In the genomic region with DNA sequence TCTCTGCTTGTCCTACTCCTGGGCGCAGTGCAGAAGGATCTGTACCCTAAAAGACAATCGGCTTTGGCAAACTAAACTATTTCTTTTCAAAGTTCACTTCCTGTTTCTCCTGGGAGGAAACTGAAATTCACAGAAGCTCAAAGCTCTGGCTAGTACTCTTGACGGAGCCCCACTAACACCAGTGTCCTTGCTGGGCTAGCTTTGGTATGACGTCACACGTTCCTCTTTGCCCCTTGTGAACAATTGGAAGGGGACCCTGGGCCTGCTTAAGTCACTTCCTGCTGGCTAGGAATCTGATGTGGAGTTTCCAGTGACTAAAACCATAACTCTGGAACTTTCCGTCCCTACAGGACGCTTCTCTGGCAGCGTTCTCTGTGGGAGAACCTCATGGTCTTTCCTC, we compare ENCODE assay signal across 10 mouse cellular contexts. TPM values are rescaled to one million over a fixed set of nuclear protein-coding genes. Genes with fewer than 3 reads are reported as not detected.
DNase-seq lines count a peak whose midpoint lies in the region; ATAC-seq and TF ChIP-seq lines count a peak whose summit lies in the region.
"Had no signal": no experiment of that assay in that cellular context is flagged by ENCODE, and none has a peak within 500 bp of the region (broad histone marks: within the 10 kb centered on the region; RNA-seq: fewer than 3 reads in every experiment).

No protein-coding gene starts in this region.

- no peak for TF ChIP-seq POLR2A in CH12.LX (IDR thresholded peaks at IDR 0.05; ENCODE audit: low read depth, low read length)
- 0 out of 2 replicates have a peak, but pooled peaks have one; percentile 28 for TF ChIP-seq POLR2A in lung, adult 2 months (IDR thresholded peaks at IDR 0.05; ENCODE audit: borderline replicate concordance, extremely low read depth, low read depth, low read length)

- no peak overlapping the region for H3K4me2 ChIP-seq in embryonic facial prominence, embryonic 14.5 days (ENCODE audit: low read depth, low read length)
- H3K4me2 ChIP-seq in CH12.LX (ENCODE audit: insufficient read depth, low read depth, poor library complexity, severe bottlenecking), result peak overlapping the region; percentile 48
- H3K4me2 ChIP-seq in heart, embryonic 16.5 days (ENCODE audit: low read depth, low read length), result no peak overlapping the region
- H3K4me2 ChIP-seq in forebrain, embryonic 13.5 days, result no peak overlapping the region
- H3K4me2 ChIP-seq: embryonic facial prominence, embryonic 13.5 days; midbrain, embryonic 12.5 days had no signal

- H3K27me3 ChIP-seq in embryonic facial prominence, embryonic 14.5 days (replicated peaks; ENCODE audit: control insufficient read depth, insufficient read depth, low read length), result no peaks in the 10 kb centered on the region
- H3K27me3 ChIP-seq in embryonic facial prominence, embryonic 10.5 days (replicated peaks; ENCODE audit: low read depth, poor library complexity, severe bottlenecking), result no peaks in the 10 kb centered on the region
- H3K27me3 ChIP-seq in CH12.LX (replicated peaks), result no peaks in the 10 kb centered on the region
- H3K27me3 ChIP-seq in heart, embryonic 16.5 days (ENCODE audit: control insufficient read depth, insufficient read depth, low read length), result no peaks in the 10 kb centered on the region
- no peaks in the 10 kb centered on the region for H3K27me3 ChIP-seq in forebrain, embryonic 13.5 days
- H3K27me3 ChIP-seq: embryonic facial prominence, embryonic 13.5 days; midbrain, embryonic 12.5 days had no signal

- peaks cover 70% of the 10 kb centered on the region for H3K79me2 ChIP-seq in CH12.LX (replicated peaks; ENCODE audit: control insufficient read depth, extremely low read depth, insufficient read depth, poor library complexity, severe bottlenecking)

- DNase-seq in embryonic facial prominence, embryonic 14.5 days (ENCODE audit: low spot score), result peak; percentile 37
- DNase-seq in embryonic facial prominence, embryonic 10.5 days (ENCODE audit: low spot score), result no peak
- peak; percentile 48 for DNase-seq in CH12.LX (ENCODE audit: extremely low read depth)
- no peak for DNase-seq in lung, adult 2 months
- no peak for DNase-seq in embryo, embryonic 11 days

- H3K27ac ChIP-seq in embryonic facial prominence, embryonic 14.5 days (replicated peaks; ENCODE audit: low read depth, low read length), result no peak overlapping the region
- no peak overlapping the region for H3K27ac ChIP-seq in embryonic facial prominence, embryonic 10.5 days (replicated peaks)
- peak overlapping the region; percentile 64 for H3K27ac ChIP-seq in CH12.LX (ENCODE audit: insufficient read depth, low read depth)
- H3K27ac ChIP-seq in heart, embryonic 16.5 days (ENCODE audit: low read length), result peak overlapping the region; percentile 73
- no peak overlapping the region for H3K27ac ChIP-seq in forebrain, embryonic 13.5 days
- H3K27ac ChIP-seq: embryonic facial prominence, embryonic 13.5 days; midbrain, embryonic 12.5 days had no signal

- TF ChIP-seq EP300 in CH12.LX (IDR thresholded peaks at IDR 0.05; ENCODE audit: low read length), result peak; percentile 90

- in situ Hi-C loops in CH12.LX (cut with MboI; ENCODE audit: low pct_ligation_motif_present, low pct_unique_long_range_greater_than_20kb, low sequenced_read_pairs), result no loop called here

- H3K36me3 ChIP-seq in embryonic facial prominence, embryonic 14.5 days (ENCODE audit: control insufficient read depth, insufficient read depth, low read length), result no peaks in the 10 kb centered on the region
- no peaks in the 10 kb centered on the region for H3K36me3 ChIP-seq in embryonic facial prominence, embryonic 10.5 days (replicated peaks)
- peaks cover 21 to 58% of the 10 kb centered on the region in 2 experiments for H3K36me3 ChIP-seq in CH12.LX (replicated peaks in 1 of 2; ENCODE audit: control insufficient read depth in 1 of 2, insufficient read depth in 1 of 2, low read length in 1 of 2)
- H3K36me3 ChIP-seq in heart, embryonic 16.5 days (ENCODE audit: control insufficient read depth, insufficient read depth), result no peaks in the 10 kb centered on the region
- no peaks in the 10 kb centered on the region for H3K36me3 ChIP-seq in forebrain, embryonic 13.5 days (ENCODE audit: poor library complexity, severe bottlenecking)
- H3K36me3 ChIP-seq: embryonic facial prominence, embryonic 13.5 days; midbrain, embryonic 12.5 days had no signal

- no peaks in the 10 kb centered on the region for H3K4me1 ChIP-seq in embryonic facial prominence, embryonic 14.5 days (ENCODE audit: control insufficient read depth, insufficient read depth, low read length)
- peaks cover 5% of the 10 kb centered on the region for H3K4me1 ChIP-seq in embryonic facial prominence, embryonic 10.5 days
- H3K4me1 ChIP-seq in CH12.LX (ENCODE audit: control insufficient read depth in 1 of 2, insufficient read depth in 2 of 2), result peaks cover 21 to 82% of the 10 kb centered on the region in 2 experiments
- H3K4me1 ChIP-seq in heart, embryonic 16.5 days (ENCODE audit: control insufficient read depth, insufficient read depth, low read length), result no peaks in the 10 kb centered on the region
- H3K4me1 ChIP-seq in lung, adult 2 months (ENCODE audit: control insufficient read depth, insufficient read depth, low read length), result peaks cover 5% of the 10 kb centered on the region
- H3K4me1 ChIP-seq in forebrain, embryonic 13.5 days, result no peaks in the 10 kb centered on the region
- H3K4me1 ChIP-seq: embryonic facial prominence, embryonic 13.5 days; midbrain, embryonic 12.5 days had no signal

- H3K9ac ChIP-seq in embryonic facial prominence, embryonic 14.5 days (ENCODE audit: low read depth, low read length), result no peak overlapping the region
- H3K9ac ChIP-seq in CH12.LX (ENCODE audit: insufficient read depth, low read depth), result peak overlapping the region; percentile 29
- H3K9ac ChIP-seq in heart, embryonic 16.5 days (ENCODE audit: low read length), result no peak overlapping the region
- H3K9ac ChIP-seq in forebrain, embryonic 13.5 days, result no peak overlapping the region
- H3K9ac ChIP-seq: embryonic facial prominence, embryonic 13.5 days; midbrain, embryonic 12.5 days had no signal

- no peak for TF ChIP-seq CTCF in CH12.LX (conservative IDR thresholded peaks at IDR 0.05 in 1 of 2, IDR thresholded peaks at IDR 0.05 in 1 of 2; ENCODE audit: low read depth in 2 of 2, low read length in 2 of 2)
- TF ChIP-seq CTCF in lung, adult 2 months (IDR thresholded peaks at IDR 0.05; ENCODE audit: insufficient read depth, low read length), result no peak

- no peak overlapping the region for H3K4me3 ChIP-seq in embryonic facial prominence, embryonic 14.5 days (ENCODE audit: low read depth, low read length)
- H3K4me3 ChIP-seq in embryonic facial prominence, embryonic 10.5 days, result no peak overlapping the region
- H3K4me3 ChIP-seq in CH12.LX (replicated peaks in 1 of 3; ENCODE audit: low read depth in 2 of 3, low read length in 2 of 3, poor library complexity in 1 of 3), result no peak overlapping the region
- no peak overlapping the region for H3K4me3 ChIP-seq in heart, embryonic 16.5 days (ENCODE audit: low read length)
- no peak overlapping the region for H3K4me3 ChIP-seq in lung, adult 2 months (replicated peaks; ENCODE audit: extremely low read depth, low read depth, low read length)
- no peak overlapping the region for H3K4me3 ChIP-seq in forebrain, embryonic 13.5 days
- H3K4me3 ChIP-seq: embryonic facial prominence, embryonic 13.5 days; midbrain, embryonic 12.5 days had no signal

- ATAC-seq in embryonic facial prominence, embryonic 14.5 days (ENCODE audit: low read depth), result no peak
- ATAC-seq in heart, embryonic 16.5 days (replicated peaks; ENCODE audit: extremely low read depth, insufficient read depth, low FRiP score), result peak; percentile 68; the same call in 1 of the 2 replicates
- no peak for ATAC-seq in forebrain, embryonic 13.5 days
- no peak for ATAC-seq in erythroblast, adult 5-6 weeks (replicated peaks; ENCODE audit: low FRiP score, poor library complexity, severe bottlenecking)

- dilution Hi-C loops in CH12.LX (cut with MboI; ENCODE audit: extremely low pct_ligation_motif_present, extremely low pct_unique_long_range_greater_than_20kb, low sequenced_read_pairs), result no loop called here

- no peak for TF ChIP-seq RAD21 in CH12.LX (IDR thresholded peaks at IDR 0.05; ENCODE audit: low read depth, low read length)

- 83% methylated on average over 8 of the region's 8 CpGs for WGBS in embryonic facial prominence, embryonic 14.5 days
- WGBS in embryonic facial prominence, embryonic 10.5 days, result 86% methylated on average over 8 of the region's 8 CpGs
- WGBS in heart, embryonic 16.5 days, result 63% methylated on average over 8 of the region's 8 CpGs
- 37% methylated on average over 8 of the region's 8 CpGs for WGBS in lung, adult 2 months
- 86% methylated on average over 8 of the region's 8 CpGs for WGBS in forebrain, embryonic 13.5 days

- H3K9me3 ChIP-seq in embryonic facial prominence, embryonic 14.5 days (ENCODE audit: control insufficient read depth, low read length), result no peaks in the 10 kb centered on the region
- no peaks in the 10 kb centered on the region for H3K9me3 ChIP-seq in embryonic facial prominence, embryonic 10.5 days
- H3K9me3 ChIP-seq in CH12.LX (replicated peaks; ENCODE audit: low read length), result no peaks in the 10 kb centered on the region
- no peaks in the 10 kb centered on the region for H3K9me3 ChIP-seq in heart, embryonic 16.5 days (replicated peaks; ENCODE audit: control insufficient read depth, low read length)
- no peaks in the 10 kb centered on the region for H3K9me3 ChIP-seq in forebrain, embryonic 13.5 days (replicated peaks)
- H3K9me3 ChIP-seq: embryonic facial prominence, embryonic 13.5 days; midbrain, embryonic 12.5 days had no signal

RNA-seq across cellular contexts. Expression of a gene that starts 6.5 kb away (rescaled TPM):
- polyA plus RNA-seq in embryonic facial prominence, embryonic 14.5 days (2014; fragmentation: Nextera tagmentation; extraction: Ambion mirVana), result 2.2 and 2.5 TPM in 2 replicates
- 3.8 and 4.5 TPM in 2 replicates for polyA plus RNA-seq in embryonic facial prominence, embryonic 10.5 days (2016; fragmentation: Nextera tagmentation; extraction: Ambion mirVana)
- total RNA-seq in CH12.LX (2012; rRNA removed) (31.6 and 39.5 TPM in 2 replicates), CH12.LX (2014; rRNA removed) (26.9 and 30.0 TPM in 2 replicates)
- 32.5 and 38.6 TPM in 2 replicates for polyA plus RNA-seq in CH12.LX (2012; ENCODE audit: insufficient read length, low read depth)
- 5.0 and 5.5 TPM in 2 replicates for polyA plus RNA-seq in heart, embryonic 16.5 days (2015; fragmentation: Nextera tagmentation; extraction: Ambion mirVana)
- 48.8 and 53.8 TPM in 2 replicates for polyA plus RNA-seq in lung, adult 2 months (2012; rRNA removed)
- polyA plus RNA-seq in forebrain, embryonic 13.5 days (2015; fragmentation: Nextera tagmentation; extraction: Ambion mirVana), result 0.77 and 0.96 TPM in 2 replicates
- 18.8 and 56.0 TPM in 2 replicates for total RNA-seq in erythroblast, adult 5-6 weeks (2015; ENCODE audit: low replicate concordance)
- 58.7 and 68.4 TPM in 2 replicates for total RNA-seq in erythroblast, adult 5-6 weeks (2017; ENCODE audit: low replicate concordance)

RNA-seq across cellular contexts. Expression of a gene that starts 21.0 kb away (rescaled TPM):
- polyA plus RNA-seq in embryonic facial prominence, embryonic 14.5 days (2014; fragmentation: Nextera tagmentation; extraction: Ambion mirVana), result 48.7 and 53.0 TPM in 2 replicates
- polyA plus RNA-seq in embryonic facial prominence, embryonic 10.5 days (2016; fragmentation: Nextera tagmentation; extraction: Ambion mirVana), result 41.9 and 44.8 TPM in 2 replicates
- total RNA-seq in CH12.LX (2012; rRNA removed) (14.2 and 17.6 TPM in 2 replicates), CH12.LX (2014; rRNA removed) (32.6 and 36.6 TPM in 2 replicates)
- polyA plus RNA-seq in CH12.LX (2012; ENCODE audit: insufficient read length, low read depth), result 19.2 and 23.1 TPM in 2 replicates
- polyA plus RNA-seq in heart, embryonic 16.5 days (2015; fragmentation: Nextera tagmentation; extraction: Ambion mirVana), result 28.8 and 29.4 TPM in 2 replicates
- polyA plus RNA-seq in lung, adult 2 months (2012; rRNA removed), result 16.5 and 25.9 TPM in 2 replicates
- polyA plus RNA-seq in forebrain, embryonic 13.5 days (2015; fragmentation: Nextera tagmentation; extraction: Ambion mirVana), result 57.3 and 63.9 TPM in 2 replicates
- 6.3 and 11.5 TPM in 2 replicates for total RNA-seq in erythroblast, adult 5-6 weeks (2015; ENCODE audit: low replicate concordance)
- 3.6 and 8.9 TPM in 2 replicates for total RNA-seq in erythroblast, adult 5-6 weeks (2017; ENCODE audit: low replicate concordance)

RNA-seq across cellular contexts. Expression of a gene that starts 40.2 kb away (rescaled TPM):
- polyA plus RNA-seq in embryonic facial prominence, embryonic 14.5 days (2014; fragmentation: Nextera tagmentation; extraction: Ambion mirVana), result 233 and 249 TPM in 2 replicates
- 200 and 208 TPM in 2 replicates for polyA plus RNA-seq in embryonic facial prominence, embryonic 10.5 days (2016; fragmentation: Nextera tagmentation; extraction: Ambion mirVana)
- 112 and 122 TPM in 2 replicates for total RNA-seq in CH12.LX (2012; rRNA removed)
- total RNA-seq in CH12.LX (2014; rRNA removed), result 224 and 245 TPM in 2 replicates
- polyA plus RNA-seq in CH12.LX (2012; ENCODE audit: insufficient read length, low read depth), result 142 and 145 TPM in 2 replicates
- polyA plus RNA-seq in heart, embryonic 16.5 days (2015; fragmentation: Nextera tagmentation; extraction: Ambion mirVana), result 164 and 178 TPM in 2 replicates
- 101 and 184 TPM in 2 replicates for polyA plus RNA-seq in lung, adult 2 months (2012; rRNA removed)
- 227 TPM in 2 replicates for polyA plus RNA-seq in forebrain, embryonic 13.5 days (2015; fragmentation: Nextera tagmentation; extraction: Ambion mirVana)
- 86.5 and 91.5 TPM in 2 replicates for total RNA-seq in erythroblast, adult 5-6 weeks (2015; ENCODE audit: low replicate concordance)
- 36.9 and 54.7 TPM in 2 replicates for total RNA-seq in erythroblast, adult 5-6 weeks (2017; ENCODE audit: low replicate concordance)

RNA-seq across cellular contexts. Expression of a gene that starts 44.3 kb away (rescaled TPM):
- not detected in 2 replicates for polyA plus RNA-seq in embryonic facial prominence, embryonic 14.5 days (2014; fragmentation: Nextera tagmentation; extraction: Ambion mirVana)
- polyA plus RNA-seq in embryonic facial prominence, embryonic 10.5 days (2016; fragmentation: Nextera tagmentation; extraction: Ambion mirVana), result 0.22 TPM in 1 of 2 replicates, not detected in the other
- total RNA-seq in CH12.LX (2012; rRNA removed), result not detected in 2 replicates
- total RNA-seq in CH12.LX (2014; rRNA removed), result not detected in 2 replicates
- 0.31 and 0.45 TPM in 2 replicates for polyA plus RNA-seq in CH12.LX (2012; ENCODE audit: insufficient read length, low read depth)
- polyA plus RNA-seq in heart, embryonic 16.5 days (2015; fragmentation: Nextera tagmentation; extraction: Ambion mirVana), result 0.30 TPM in 1 of 2 replicates, not detected in the other
- not detected in 2 replicates for polyA plus RNA-seq in lung, adult 2 months (2012; rRNA removed)
- 0.28 TPM in 1 of 2 replicates, not detected in the other for polyA plus RNA-seq in forebrain, embryonic 13.5 days (2015; fragmentation: Nextera tagmentation; extraction: Ambion mirVana)
- not detected in 2 replicates for total RNA-seq in erythroblast, adult 5-6 weeks (2015; ENCODE audit: low replicate concordance)
- total RNA-seq in erythroblast, adult 5-6 weeks (2017; ENCODE audit: low replicate concordance), result not detected in 2 replicates
- polyA plus RNA-seq: embryonic facial prominence, embryonic 13.5 days; midbrain, embryonic 12.5 days had no signal

RNA-seq across cellular contexts. Expression of a gene that starts 52.0 kb away (rescaled TPM):
- 0.94 and 1.9 TPM in 2 replicates for polyA plus RNA-seq in embryonic facial prominence, embryonic 14.5 days (2014; fragmentation: Nextera tagmentation; extraction: Ambion mirVana)
- polyA plus RNA-seq in embryonic facial prominence, embryonic 10.5 days (2016; fragmentation: Nextera tagmentation; extraction: Ambion mirVana), result 0.68 and 0.72 TPM in 2 replicates
- total RNA-seq in CH12.LX (2012; rRNA removed) (35.1 and 62.5 TPM in 2 replicates), CH12.LX (2014; rRNA removed) (34.5 and 35.5 TPM in 2 replicates)
- polyA plus RNA-seq in CH12.LX (2012; ENCODE audit: insufficient read length, low read depth), result 58.0 and 70.8 TPM in 2 replicates
- 0.49 and 0.74 TPM in 2 replicates for polyA plus RNA-seq in heart, embryonic 16.5 days (2015; fragmentation: Nextera tagmentation; extraction: Ambion mirVana)
- 21.0 and 24.5 TPM in 2 replicates for polyA plus RNA-seq in lung, adult 2 months (2012; rRNA removed)
- polyA plus RNA-seq in forebrain, embryonic 13.5 days (2015; fragmentation: Nextera tagmentation; extraction: Ambion mirVana), result 0.47 and 0.81 TPM in 2 replicates
- 2.9 and 22.8 TPM in 2 replicates for total RNA-seq in erythroblast, adult 5-6 weeks (2015; ENCODE audit: low replicate concordance)
- 36.4 and 49.5 TPM in 2 replicates for total RNA-seq in erythroblast, adult 5-6 weeks (2017; ENCODE audit: low replicate concordance)

Comparison
In these comparisons a context has a peak if more than half of its experiments do, and no peak if none do; other contexts are left out.
1. DNase-seq: peak in embryonic facial prominence, embryonic 14.5 days (single experiment) and CH12.LX (single experiment); none in embryonic facial prominence, embryonic 10.5 days (single experiment), lung, adult 2 months (single experiment) and embryo, embryonic 11 days (single experiment).
2. H3K27ac ChIP-seq: peak in CH12.LX (single experiment) and heart, embryonic 16.5 days (single experiment); none in embryonic facial prominence, embryonic 14.5 days (single experiment), embryonic facial prominence, embryonic 10.5 days (single experiment) and forebrain, embryonic 13.5 days (single experiment).